Mouse (Mus musculus) G1E (cell line): ENCODE results near the gene Lingo2.

Experiments used
- CTCF ChIP-seq: IDR thresholded peaks from 2 replicates; pipeline ENCODE4 v1.5.1; 2012; ENCODE audit warnings: low read depth, low read length, inconsistent platforms, mixed read lengths
- GATA1 ChIP-seq: IDR thresholded peaks from 2 replicates; pipeline ENCODE4 v1.6.1; 2012; ENCODE audit warnings: borderline replicate concordance, low read length, inconsistent platforms, mixed read lengths
- POLR2AphosphoS5 ChIP-seq: IDR thresholded peaks from 2 replicates; pipeline ENCODE4 v1.6.1; 2012; ENCODE audit warnings: low read depth, low read length, inconsistent platforms; ENCODE audit not compliant: insufficient replicate concordance
- TAL1 ChIP-seq: conservative IDR thresholded peaks from 2 replicates; pipeline ENCODE4 v1.6.1; 2012; ENCODE audit warnings: low read depth, low read length, inconsistent platforms, mixed read lengths

GRCm38 (mm10) chr4:35845140-35845539, 1106.4 kb downstream of the Lingo2 start:
- TF ChIP-seq CTCF (no peak), TAL1 (no peak), GATA1 (no peak), POLR2AphosphoS5 (no peak)
